Mouse (Mus musculus) heart, adult 8-10 months (tissue): Measurements from ENCODE around the gene Prom2. TPM values are rescaled to one million over a fixed set of nuclear protein-coding genes. Genes with fewer than 3 reads are reported as not detected.

Experiments
- DNase-seq: peaks from one replicate; pipeline ENCODE4 v3.0.0; 2022; ENCODE audit warnings: low spot score
- total RNA-seq, 4 experiments: library from RNA; stranded (reverse); gene quantifications; 2 replicates each; pipeline ENCODE4 v1.2.4; 2022

The Prom2 gene
- total RNA-seq, 4 experiments from 2014 or later = 0.12 to 0.88 (median 0.25) TPM

DNA sequence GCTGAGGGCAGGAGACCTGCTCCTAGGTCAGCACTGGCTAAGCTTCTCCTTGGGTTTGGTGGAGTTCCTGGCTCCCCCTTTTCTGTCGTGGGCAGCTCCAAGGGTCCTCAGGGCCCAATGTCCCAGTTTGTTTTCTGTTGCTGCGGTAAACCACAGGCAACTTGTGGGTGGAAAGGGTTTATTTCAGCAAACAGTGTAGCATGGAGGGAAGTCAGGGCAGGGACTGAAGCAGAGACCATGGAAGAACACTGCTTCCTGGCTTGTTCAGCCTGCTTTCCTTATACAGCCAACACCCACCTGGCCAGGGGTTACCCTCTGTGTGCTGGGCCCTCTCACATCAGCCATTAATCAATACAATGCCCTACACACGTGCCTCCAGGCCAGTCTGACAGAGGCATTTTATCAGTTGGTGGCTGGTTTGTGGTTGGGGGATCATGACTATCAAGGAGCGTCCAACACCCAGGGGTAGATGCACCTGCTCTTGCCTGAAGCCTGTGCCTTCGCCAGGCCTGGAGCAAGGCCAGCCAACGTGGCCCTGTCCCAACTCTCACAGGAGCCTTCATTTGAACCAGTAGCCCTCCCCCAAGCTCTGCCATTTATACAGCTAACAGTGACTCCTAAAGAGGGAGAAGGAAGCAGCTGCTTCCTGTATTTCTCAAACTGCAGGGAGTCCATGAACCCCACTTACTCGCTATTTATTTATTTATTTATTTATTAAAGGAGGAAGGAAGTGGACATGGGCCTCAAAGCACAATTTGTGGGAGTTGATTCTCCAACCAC is 17.1 kb downstream of the Prom2 start:
- DNase-seq = peak; percentile 26

DNA sequence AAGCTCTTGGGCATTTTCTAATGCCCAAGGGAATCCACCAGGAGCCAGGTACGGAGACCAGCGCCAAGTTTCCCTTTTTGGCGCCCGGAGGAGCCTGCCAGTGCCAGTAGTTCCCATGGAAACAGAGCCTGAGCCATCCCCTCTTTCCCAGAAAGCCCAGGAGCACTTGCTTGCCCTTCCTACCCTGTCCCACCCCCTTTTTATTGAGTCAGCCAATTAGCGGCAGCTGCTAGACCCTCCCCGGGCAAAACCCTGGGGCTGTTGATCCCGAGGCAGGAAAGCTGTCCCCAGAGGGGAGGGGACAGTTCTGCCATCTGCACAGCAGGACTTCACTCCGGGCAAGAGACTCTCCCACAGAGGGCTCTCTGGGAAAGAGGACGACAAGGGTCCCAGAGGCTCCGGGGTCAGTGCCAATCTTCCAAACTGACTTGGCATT is 19.2 kb downstream of the Prom2 start, which contains the start of gene Kcnip3:
Gene Kcnip3 (minus strand): TSS at position 89 of the 436 bp plus-strand sequence.
- no peak for DNase-seq

DNA sequence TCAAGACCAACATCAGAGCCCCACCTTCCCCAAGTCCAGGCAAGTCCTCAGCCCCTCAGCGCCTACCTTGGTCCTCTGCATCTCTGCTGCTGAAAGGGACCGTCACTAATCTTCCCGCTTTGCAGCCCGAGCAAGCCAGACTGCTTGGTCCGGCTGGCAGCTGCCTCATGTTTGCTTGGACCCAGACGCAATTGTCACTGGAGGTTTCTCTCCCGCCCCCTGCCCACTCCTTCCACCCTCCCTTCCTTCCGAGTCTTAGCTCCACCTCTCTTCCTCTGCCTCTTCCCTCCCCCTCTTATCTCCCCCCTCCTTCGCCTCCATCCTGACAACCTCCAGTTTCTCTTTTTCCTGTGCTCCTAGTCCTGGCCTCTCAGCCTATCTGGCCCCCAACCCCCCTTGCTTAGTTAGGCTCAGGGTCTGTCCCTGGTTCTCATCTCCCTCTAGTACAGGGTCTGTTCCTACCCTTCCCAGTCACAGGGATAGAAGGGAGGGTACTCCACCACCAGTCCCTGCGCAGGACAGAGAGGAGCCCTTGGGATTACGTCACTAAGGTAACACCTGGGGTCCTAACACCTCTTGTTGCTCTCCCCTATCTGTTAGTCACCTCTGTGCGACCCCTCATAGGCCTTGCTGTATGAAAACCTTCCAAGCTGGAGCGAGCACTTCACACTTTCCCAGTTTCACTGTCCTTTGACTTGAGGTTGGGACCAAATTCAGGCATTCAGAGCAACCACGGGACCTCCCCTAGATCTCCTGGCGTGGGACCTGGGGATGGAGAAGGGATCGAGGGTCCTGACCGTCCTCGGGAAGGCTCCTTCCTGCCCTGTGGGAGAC is 19.9 kb downstream of the Prom2 start:
- DNase-seq = no peak

DNA sequence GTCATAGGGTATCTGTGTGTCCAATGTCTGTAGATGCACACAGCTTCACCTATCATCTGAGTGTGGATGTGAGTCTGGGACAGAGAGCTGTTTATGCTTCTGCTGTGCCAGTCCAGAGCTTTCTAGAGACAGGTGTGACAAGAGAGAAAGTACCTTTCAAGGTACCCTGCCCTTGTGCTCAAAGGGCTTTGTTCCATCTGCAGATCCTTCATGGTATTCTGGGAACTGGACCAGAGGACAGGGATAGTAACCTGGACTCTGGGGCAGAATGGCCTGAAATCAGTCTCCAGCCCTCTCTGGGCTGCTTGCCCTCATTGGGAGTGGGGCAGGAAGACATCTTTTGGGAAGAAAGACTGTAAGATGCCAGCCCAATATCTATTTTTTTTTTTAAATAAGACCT is 21.1 kb downstream of the Prom2 start:
- no peak for DNase-seq

DNA sequence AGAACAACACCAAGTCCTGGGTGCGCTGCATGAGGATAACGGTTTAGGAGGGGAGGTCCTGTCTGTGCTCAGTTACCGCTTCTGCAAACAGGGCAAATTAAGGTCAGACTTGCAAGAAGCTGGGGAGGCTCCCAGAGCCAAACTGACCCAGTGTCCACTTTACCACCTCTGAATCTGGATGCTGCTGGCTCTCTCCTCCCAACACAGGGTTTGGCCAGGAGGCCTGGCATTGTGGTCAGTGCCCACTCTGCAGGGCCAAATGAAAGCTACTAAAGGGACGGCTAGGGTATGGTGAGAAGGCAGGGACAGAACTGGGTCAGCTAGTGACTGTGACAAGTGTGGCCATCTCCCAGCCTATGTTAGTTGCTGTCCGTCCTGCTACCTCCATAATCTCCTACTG is 22.0 kb downstream of the Prom2 start:
- no peak for DNase-seq

DNA sequence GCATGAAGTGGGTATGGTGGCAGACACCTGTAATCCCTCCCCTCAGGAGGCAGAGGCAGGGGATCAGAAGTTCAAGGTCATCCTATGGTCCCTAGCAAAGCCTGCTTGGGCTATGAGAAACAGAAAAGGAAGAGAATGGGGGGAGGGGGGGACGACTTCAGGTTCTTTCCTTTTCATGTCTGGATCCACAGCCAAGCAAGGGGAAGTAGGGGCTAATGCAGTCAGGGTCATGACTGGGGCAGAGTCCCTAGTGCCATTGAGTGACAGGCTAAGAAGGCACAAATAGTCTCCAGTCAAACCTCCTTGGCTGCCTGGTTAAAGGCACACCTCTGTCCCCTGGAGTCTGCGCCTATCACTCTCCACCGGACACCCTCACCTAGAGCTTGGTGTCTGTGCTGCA is 22.4 kb downstream of the Prom2 start:
- DNase-seq = no peak

DNA sequence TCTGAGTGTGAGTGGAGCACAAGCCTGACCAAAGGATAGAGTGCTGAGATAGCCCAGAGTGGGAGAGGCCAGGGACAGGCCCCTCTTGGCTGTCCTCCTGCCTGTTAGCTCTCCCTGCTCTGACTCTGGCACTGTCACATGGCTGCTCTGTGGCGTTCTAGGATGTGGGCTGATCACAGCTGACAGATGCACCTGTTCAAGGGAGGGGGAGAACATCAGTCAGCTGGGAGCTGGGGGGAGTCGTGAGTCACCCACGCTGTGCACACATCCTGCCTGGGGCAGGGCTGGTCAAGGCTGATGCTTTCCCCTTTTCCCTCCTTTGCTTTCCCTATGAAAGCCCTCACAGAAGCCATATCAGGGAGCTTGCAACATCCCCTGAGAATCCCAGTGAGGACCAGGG is 23.0 kb downstream of the Prom2 start:
- no peak for DNase-seq

DNA sequence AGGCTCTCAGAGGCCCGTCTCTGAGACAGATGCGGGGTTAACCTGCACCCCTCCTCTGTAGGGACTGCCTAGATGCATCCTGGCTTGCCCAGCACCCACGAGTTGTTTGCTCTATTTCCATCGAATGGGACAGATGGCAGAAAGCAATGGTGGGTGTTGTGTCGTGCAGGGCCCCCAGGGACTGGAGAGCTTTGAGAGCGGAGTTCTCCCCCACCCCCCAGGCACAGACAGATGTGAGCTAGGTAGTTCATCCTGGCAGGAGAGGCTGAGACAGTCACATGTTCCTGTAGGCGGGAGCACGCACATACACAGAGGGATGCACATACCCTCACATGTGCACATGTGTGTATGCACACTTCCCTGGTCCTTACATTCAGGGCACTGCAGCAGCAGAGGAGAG is 24.2 kb downstream of the Prom2 start:
- no peak for DNase-seq

DNA sequence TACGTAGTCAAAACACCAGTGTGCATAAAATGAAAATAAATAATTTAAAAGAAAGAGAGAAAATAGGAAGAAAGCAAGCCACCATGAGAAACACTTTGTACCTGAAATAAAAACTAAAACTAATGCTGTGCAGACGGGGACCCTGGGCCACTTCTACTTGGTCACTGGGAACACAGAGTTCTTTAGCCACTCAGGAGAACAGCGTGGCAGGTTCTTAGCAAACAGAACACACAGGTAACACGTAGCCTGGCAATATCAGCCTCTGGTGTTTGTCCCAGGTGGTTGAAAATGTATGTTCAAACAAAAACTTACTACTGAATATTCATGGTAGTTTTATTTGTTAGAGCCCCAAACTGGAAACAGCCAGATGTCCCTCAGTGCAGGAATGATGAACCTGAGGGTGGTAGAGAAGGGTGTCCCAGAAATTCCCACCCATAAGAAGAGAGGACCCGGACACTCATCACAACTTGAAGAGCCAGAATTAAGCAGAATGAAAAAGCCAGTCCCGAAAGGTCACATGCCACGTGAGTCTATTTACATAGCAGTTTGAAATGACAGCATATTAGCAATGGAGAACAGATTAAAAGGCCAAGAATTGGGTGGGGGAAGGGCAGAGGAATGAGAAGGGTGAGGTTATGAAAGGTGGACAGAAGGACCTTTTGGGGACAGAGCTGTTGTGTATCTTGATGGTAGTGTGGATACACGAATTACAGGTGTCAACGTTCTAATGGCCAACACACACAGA is 26.7 kb downstream of the Prom2 start:
- DNase-seq = no peak

DNA sequence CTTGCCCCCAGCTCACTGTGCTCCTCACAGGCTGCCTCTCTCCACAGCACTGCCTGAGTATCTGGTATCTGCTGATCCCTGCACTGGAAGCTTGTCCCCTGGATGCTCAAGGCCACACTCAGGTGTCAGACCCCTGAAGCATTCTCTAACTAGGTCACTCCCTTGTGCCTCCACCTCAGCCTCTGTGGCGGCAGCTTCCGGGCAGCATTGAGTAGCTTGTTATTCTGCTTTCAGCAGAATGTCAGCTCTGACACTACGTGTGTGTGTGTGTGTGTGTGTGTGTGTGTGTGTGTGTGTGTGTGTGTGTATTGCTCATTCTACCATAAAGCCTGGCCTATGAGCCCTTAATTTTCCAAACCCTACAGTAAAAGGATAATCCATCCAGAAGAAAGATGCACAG is 28.0 kb downstream of the Prom2 start:
- DNase-seq = no peak

DNA sequence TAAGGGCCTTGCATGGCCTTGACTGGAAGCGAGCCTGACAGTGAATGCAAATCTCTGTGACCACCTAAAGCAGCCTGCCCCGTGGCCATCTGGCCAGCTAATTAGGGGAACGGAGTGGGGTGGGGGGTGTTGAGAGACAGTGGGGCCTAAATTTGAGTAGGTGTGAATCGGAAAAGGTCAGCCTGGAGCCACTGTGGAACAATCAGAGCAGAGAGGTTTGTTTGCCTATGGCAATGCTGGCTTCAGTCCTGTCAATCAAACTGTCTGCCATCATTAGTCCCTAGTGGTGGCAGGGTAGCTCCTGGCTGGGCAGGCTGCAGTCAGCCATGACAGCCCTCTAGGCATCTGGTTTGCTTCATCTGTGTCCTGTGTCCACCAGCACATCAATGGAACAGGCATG is 29.8 kb downstream of the Prom2 start:
- no peak for DNase-seq

DNA sequence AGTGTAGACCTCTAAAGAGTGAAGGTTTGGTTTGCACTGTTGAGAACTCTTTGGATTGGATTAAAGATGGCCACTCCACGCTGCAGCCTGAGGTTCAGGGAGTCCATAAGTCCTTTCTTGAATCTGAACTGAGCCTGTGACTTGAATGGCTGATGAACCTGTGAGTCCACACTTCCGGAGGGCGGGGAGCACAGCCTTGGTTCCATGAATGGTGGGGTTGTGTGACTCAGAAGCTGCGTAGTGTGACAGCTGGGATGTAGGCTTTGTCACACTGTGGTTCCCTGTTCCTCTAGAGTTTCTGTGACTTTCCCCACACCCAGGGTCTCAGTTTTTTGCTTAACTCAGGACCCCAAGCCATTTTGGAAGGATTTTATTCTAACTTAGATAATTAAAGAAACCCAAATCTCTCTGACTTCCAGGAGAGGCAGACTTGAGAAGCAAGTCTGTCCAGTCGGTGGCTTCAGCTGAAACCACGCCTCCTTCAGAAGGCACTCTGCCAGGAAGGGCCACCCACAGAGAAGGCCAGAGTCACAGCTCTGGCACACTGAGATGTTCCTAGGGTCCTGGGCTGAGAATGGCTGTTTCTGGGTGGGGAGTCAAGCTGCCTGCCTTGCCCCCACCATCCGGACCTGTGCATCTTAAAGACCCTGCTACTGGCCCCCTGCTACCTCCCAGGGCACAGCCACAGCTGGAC is 33.2 kb downstream of the Prom2 start:
- DNase-seq = no peak

DNA sequence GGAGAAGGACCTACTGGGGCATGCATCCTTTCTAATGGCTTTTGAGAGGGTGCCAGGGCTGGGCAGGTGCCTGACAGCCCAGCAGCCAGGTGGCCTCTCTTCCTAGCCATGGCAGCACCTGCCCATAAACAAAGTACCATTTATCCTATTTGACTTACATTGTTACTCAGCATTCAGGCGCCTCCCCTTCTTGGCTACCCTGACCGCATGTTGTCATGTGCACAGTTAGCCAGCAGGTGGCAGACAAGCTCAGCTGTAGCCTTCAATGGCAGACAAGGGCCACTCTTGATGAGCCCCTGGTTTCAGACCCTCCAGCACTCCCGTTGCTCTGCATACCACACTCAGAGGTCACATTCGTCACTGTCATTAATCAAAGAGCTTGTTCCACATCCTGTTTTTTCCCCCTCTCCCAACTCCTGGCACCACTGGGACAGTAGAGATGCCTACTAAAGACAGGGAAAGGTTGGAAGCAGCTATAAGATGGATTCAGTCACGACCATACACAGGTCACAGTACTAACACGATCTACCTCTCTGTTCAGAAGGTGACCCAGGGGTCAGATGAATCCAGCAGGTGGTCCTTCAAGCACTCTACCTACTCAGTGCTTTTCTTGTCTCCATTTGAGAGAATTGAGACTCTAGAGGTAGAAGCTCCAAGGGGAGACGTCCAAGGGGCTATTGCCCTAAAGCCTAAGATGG is 34.0 kb downstream of the Prom2 start:
- DNase-seq = peak; percentile 71

DNA sequence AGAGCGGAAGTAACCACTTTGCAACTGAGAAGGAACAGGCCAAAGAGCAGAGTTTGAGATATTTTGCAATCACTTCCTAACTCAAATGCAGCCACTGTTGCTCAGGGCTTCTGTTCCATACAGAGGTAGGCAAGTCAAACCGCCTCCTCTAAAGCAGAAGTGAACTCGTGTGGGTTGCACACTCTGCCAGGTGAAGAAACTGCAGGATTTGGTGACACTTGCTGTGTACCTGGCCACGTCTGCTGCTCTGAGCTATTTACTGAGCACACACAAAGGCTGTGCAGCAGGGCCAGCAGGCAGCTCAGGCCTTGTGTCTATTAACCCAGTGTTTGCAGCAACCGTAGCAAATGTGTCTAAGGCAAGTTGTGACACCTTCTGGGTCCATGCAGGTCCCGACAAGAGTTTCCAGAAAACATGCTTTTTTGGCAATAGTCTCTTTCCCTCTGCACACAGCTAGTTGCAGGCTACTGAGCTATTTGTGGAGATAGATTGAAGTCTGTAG is 35.1 kb downstream of the Prom2 start:
- no peak for DNase-seq

DNA sequence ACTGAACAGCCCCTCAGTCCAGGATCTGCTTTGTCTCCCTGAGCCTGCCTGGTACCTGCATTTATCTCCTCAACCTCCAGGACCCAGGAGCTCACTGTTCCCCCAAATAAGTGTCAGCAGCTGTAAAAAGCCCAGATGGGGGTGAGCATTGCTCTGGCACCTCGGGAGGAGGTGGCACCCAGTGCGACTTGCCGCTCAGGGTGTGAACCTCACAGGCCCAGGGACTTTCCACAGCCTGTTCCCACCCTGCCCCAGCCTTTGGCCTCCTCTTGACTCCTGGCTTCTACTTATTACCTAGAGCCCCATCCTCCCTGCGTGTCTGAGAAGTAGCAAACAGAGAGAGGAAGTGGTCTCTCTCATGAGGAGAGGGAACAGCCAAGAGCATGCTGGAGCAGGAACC is 36.1 kb downstream of the Prom2 start:
- DNase-seq = no peak

DNA sequence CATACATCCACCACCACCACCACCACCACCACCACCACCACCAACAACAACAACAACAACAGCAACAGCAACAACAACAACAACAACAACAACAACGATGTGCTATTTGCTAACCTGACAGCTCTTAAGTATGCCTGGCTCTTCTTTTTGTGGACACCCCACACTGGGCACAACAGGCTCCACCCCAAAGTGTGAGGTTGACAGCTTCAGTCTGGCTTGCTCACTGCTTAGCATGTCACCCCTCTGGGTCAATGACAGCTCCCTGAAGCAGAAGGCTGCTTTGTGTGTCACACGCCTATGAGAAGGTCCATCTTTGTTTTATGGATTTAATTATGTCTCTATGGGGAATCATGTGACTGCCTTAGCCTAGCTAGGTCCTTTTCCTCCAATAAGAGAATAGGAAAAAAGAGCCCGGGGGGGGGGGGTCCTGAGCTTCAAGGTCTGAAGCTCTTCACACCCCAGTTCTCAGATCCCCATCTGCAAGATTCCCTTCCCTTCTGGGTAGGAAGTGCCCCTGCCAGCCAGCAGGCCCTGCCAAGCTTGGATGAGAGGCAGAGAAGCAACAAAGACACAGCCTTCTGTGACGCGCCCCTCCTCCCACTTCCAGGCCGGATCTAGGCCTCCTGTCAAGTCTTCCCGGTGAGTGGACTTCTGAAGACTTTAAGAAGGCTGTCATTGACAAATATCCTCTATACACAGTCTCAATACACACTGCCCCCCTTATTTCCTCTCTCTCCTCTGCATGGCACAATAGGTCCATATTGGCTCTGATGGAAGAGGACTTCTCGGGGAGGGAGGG is 37.3 kb downstream of the Prom2 start:
- no peak for DNase-seq

DNA sequence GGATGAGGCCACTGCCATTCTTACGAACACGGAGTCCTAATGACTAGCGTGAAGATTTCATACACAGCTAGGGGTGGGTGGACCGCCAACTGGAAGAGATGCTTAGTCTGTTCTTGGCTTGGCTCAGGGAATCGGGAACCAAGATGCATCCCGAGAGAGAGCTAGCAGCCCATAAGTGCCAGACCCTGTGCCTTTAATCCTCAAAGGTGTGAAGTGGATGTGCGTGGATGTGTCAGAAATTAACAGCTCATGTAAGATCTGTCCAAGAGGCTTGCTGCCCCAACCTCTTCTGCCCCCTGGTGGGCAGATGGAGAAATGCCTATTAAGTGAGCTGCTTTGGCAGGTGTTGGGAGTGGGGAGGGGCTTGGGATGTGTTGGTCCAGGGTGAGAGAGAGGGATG is 40.2 kb downstream of the Prom2 start:
- DNase-seq = peak; percentile 35

DNA sequence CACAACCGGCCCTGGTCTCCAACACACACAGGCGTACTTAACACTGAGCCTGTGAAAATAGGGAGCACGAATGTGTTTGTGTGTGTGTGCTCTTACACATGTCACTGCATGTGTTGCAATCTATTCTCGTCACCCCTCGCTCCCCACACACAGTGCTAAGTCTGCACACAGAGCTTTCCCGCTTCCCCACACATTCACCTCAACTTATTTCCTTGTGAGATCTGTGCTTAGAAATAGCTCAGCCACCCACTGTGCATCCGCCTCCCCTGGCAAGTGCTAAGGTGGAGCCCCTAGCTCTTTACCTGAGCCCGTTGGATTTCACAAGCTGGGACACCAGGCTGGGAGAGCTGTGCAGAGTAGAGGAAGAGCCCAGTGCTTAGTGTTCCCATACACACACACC is 42.5 kb downstream of the Prom2 start:
- no peak for DNase-seq

DNA sequence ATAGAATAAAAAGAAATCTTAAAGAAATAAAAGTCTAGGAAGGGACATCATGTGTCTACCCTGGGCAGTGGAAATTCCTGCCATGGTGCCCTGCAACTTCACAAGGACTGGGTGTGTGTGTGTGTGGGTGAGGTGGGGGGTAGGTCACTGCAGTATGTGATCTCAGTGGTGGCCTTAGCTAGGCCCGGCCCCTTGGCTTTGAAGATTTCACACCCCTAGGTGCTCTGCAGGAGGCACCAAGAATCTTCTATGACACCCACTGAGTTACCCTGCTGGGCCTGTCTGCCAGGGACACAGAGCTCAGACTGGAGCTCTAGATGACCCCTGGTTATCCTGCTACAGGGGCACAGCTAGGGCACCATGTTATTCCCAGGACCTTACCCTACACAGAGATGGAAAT is 44.9 kb downstream of the Prom2 start:
- DNase-seq = no peak
